Mouse (Mus musculus) thymus, adult 2 months (tissue): ENCODE measurements around the gene Mpp6. TPM values are rescaled to one million over a fixed set of nuclear protein-coding genes. Genes with fewer than 3 reads are reported as not detected.

Experiments
- DNase-seq: peaks from one replicate; pipeline ENCODE4 v3.0.0; 2021
- H3K27ac ChIP-seq: fragments of 200-500 bp; 2 replicates; pipeline ENCODE4 v1.5.1; 2012; ENCODE audit warnings: low read length, control low read depth; ENCODE audit not compliant: control insufficient read depth, insufficient read depth
- H3K27me3 ChIP-seq: fragments of 200-500 bp; 2 replicates; pipeline ENCODE4 v1.6.1; 2012; ENCODE audit warnings: mild to moderate bottlenecking, low read length, moderate library complexity, mixed read lengths; ENCODE audit not compliant: control insufficient read depth, insufficient read depth
- H3K36me3 ChIP-seq: fragments of 200-500 bp; 2 replicates; pipeline ENCODE4 v1.6.1; 2012; ENCODE audit warnings: mild to moderate bottlenecking, low read length, moderate library complexity; ENCODE audit not compliant: control insufficient read depth, insufficient read depth
- H3K4me1 ChIP-seq: fragments of 200-500 bp; replicated peaks from 2 replicates; pipeline ENCODE4 v1.6.1; 2012; ENCODE audit warnings: low read length; ENCODE audit not compliant: control insufficient read depth, insufficient read depth
- H3K4me3 ChIP-seq: fragments of 200-500 bp; 2 replicates; pipeline ENCODE4 v1.5.1; 2012; ENCODE audit warnings: mild to moderate bottlenecking, low read length, control low read depth, moderate library complexity; ENCODE audit not compliant: control insufficient read depth, insufficient read depth
- CTCF ChIP-seq: fragments of 200-500 bp; IDR thresholded peaks from 2 replicates; pipeline ENCODE4 v1.5.1; 2012; ENCODE audit warnings: mild to moderate bottlenecking, control low read depth, low read length, moderate library complexity, borderline replicate concordance; ENCODE audit not compliant: control insufficient read depth, poor library complexity, insufficient read depth; ENCODE audit errors: extremely low read depth
- POLR2A ChIP-seq: fragments of 200-500 bp; IDR thresholded peaks from 2 replicates; pipeline ENCODE4 v1.6.1; 2012; ENCODE audit warnings: mild to moderate bottlenecking, low read length, control low read depth, moderate library complexity; ENCODE audit not compliant: control insufficient read depth, poor library complexity, insufficient read depth; ENCODE audit errors: extremely low read depth
- WGBS: fragments of 180-500 bp; shearing (Covaris S2); methylation state at CpG from one replicate; pipeline ENCODE4 v1.1.7; 2018; 5-methylcytosine and 5-hydroxymethylcytosine counted together
- polyA plus RNA-seq: library from polyadenylated mRNA; depleted of rRNA; stranded (reverse); fragments of >200 nt; gene quantifications from 2 replicates; pipeline ENCODE4 v1.2.3, GENCODE M21; 2012

Mpp6 gene
- polyA plus RNA-seq, 1 experiment = 9.4 TPM

GRCm38 (mm10) chr6:50089333-50089732 is 20.7 kb upstream of the Mpp6 start:
- TF ChIP-seq CTCF (no peak), POLR2A (no peak)
- DNase-seq = no peak
- Histone ChIP-seq H3K27ac (no peak overlapping the region), H3K36me3 (no peaks in the 10 kb centered on the region), H3K27me3 (no peaks in the 10 kb centered on the region), H3K4me3 (no peak overlapping the region), H3K4me1 (no peaks in the 10 kb centered on the region)
- WGBS = 76% methylated on average over 5 of the region's 5 CpGs

- H3K27ac ChIP-seq = no peak overlapping the region
- H3K36me3 ChIP-seq = no peaks in the 10 kb centered on the region
- WGBS = 87% methylated on average over 7 of the region's 7 CpGs
- no peak for DNase-seq
- no peaks in the 10 kb centered on the region for H3K27me3 ChIP-seq
- no peak overlapping the region for H3K4me3 ChIP-seq
- H3K4me1 ChIP-seq = no peaks in the 10 kb centered on the region
- no peak for TF ChIP-seq POLR2A
- TF ChIP-seq CTCF = no peak
Observed at GRCm38 (mm10) chr6:50090221-50090620, 19.8 kb upstream of the Mpp6 start.

GRCm38 (mm10) chr6:50091462-50092154 is 18.4 kb upstream of the Mpp6 start:
- Histone ChIP-seq H3K4me1 (no peaks in the 10 kb centered on the region), H3K36me3 (no peaks in the 10 kb centered on the region), H3K4me3 (no peak overlapping the region), H3K27ac (no peak overlapping the region), H3K27me3 (no peaks in the 10 kb centered on the region)
- no peak for TF ChIP-seq POLR2A
- TF ChIP-seq CTCF = no peak
- WGBS = 91% methylated on average over 7 of the region's 7 CpGs
- DNase-seq = no peak

GRCm38 (mm10) chr6:50109201-50109756 is 762 bp upstream of the Mpp6 start:
- no peak for DNase-seq
- H3K4me3 ChIP-seq = peak overlapping the region; percentile 53
- no peaks in the 10 kb centered on the region for H3K27me3 ChIP-seq
- no peak overlapping the region for H3K27ac ChIP-seq
- peaks cover 7% of the 10 kb centered on the region for H3K4me1 ChIP-seq
- TF ChIP-seq POLR2A (no peak), CTCF (no peak)
- H3K36me3 ChIP-seq = no peaks in the 10 kb centered on the region
- 5% methylated on average over 15 of the region's 15 CpGs for WGBS

GRCm38 (mm10) chr6:50110379-50110941 is 419 bp downstream of the Mpp6 start:
- peak; percentile 57 for DNase-seq
- under 1% methylated on average over 70 of the region's 72 CpGs for WGBS

GRCm38 (mm10) chr6:50111111-50111655 is 1.1 kb downstream of the Mpp6 start:
- no peak for TF ChIP-seq CTCF
- TF ChIP-seq POLR2A = no peak
- H3K27me3 ChIP-seq = no peaks in the 10 kb centered on the region
- WGBS = 17% methylated on average over 6 of the region's 6 CpGs
- H3K4me1 ChIP-seq = peaks cover 7% of the 10 kb centered on the region
- no peak for DNase-seq
- H3K4me3 ChIP-seq = no peak overlapping the region; the same call in 1 of the 2 replicates
- H3K27ac ChIP-seq = no peak overlapping the region
- H3K36me3 ChIP-seq = no peaks in the 10 kb centered on the region

More at GRCm38 (mm10) chr6:50110379-50110941, 419 bp downstream of the Mpp6 start:
- H3K4me3 ChIP-seq = peak overlapping the region; percentile 55
- H3K4me1 ChIP-seq = peaks cover 7% of the 10 kb centered on the region
- no peaks in the 10 kb centered on the region for H3K27me3 ChIP-seq
- TF ChIP-seq CTCF (no peak), POLR2A (no peak)
- H3K27ac ChIP-seq = no peak overlapping the region
- no peaks in the 10 kb centered on the region for H3K36me3 ChIP-seq

- no peaks in the 10 kb centered on the region for H3K27me3 ChIP-seq
- H3K36me3 ChIP-seq = no peaks in the 10 kb centered on the region
- TF ChIP-seq POLR2A (0 out of 2 replicates have a peak, but pooled peaks have one; percentile 16), CTCF (peak; percentile 66; the same call in 1 of the 2 replicates)
- no peak overlapping the region for H3K27ac ChIP-seq
- DNase-seq = peak; percentile 79
- H3K4me3 ChIP-seq = no peak overlapping the region
- H3K4me1 ChIP-seq = peaks cover 7% of the 10 kb centered on the region
- WGBS = 5% methylated on average over 8 of the region's 8 CpGs
Observed at GRCm38 (mm10) chr6:50112775-50113174, 2.7 kb downstream of the Mpp6 start.
